Mouse (Mus musculus) liver, adult 2 months (tissue): ENCODE results near the gene Rassf5. TPM values are rescaled to one million over a fixed set of nuclear protein-coding genes. Genes with fewer than 3 reads are reported as not detected.

Experiments
- DNase-seq: peaks from one replicate; pipeline ENCODE4 v3.0.0-alpha.2; 2011; ENCODE audit warnings: low read depth, low spot score; ENCODE audit errors: extremely low read depth
- H3K27ac ChIP-seq: fragments of 200-500 bp; replicated peaks from 2 replicates; pipeline ENCODE4 v1.5.1; 2012; ENCODE audit warnings: low read depth, mild to moderate bottlenecking, control low read depth, inconsistent platforms, low read length; ENCODE audit not compliant: insufficient read depth
- H3K27me3 ChIP-seq: fragments of 200-500 bp; 2 replicates; pipeline ENCODE4 v1.6.1; 2012; ENCODE audit warnings: mild to moderate bottlenecking, moderate library complexity, low read length, inconsistent platforms; ENCODE audit not compliant: control insufficient read depth, insufficient read depth
- H3K36me3 ChIP-seq: fragments of 200-500 bp; 2 replicates; pipeline ENCODE4 v1.6.1; 2012; ENCODE audit warnings: low read length, inconsistent platforms; ENCODE audit not compliant: control insufficient read depth, insufficient read depth
- H3K4me1 ChIP-seq: fragments of 200-500 bp; 2 replicates; pipeline ENCODE4 v1.6.1; 2011; ENCODE audit warnings: low read length; ENCODE audit not compliant: control insufficient read depth, insufficient read depth
- H3K4me3 ChIP-seq: fragments of 200-500 bp; 2 replicates; pipeline ENCODE4 v1.5.1; 2011; ENCODE audit warnings: low read depth, mild to moderate bottlenecking, control low read depth, low read length, moderate library complexity; ENCODE audit not compliant: insufficient read depth
- H3K79me2 ChIP-seq: fragments of 200-500 bp; 2 replicates; pipeline ENCODE4 v1.6.1; 2012; ENCODE audit warnings: inconsistent platforms, mild to moderate bottlenecking, low read length, moderate library complexity; ENCODE audit not compliant: control insufficient read depth, insufficient read depth
- H3K9ac ChIP-seq: fragments of 200-500 bp; 2 replicates; pipeline ENCODE4 v1.6.1; 2012; ENCODE audit warnings: low read depth, mild to moderate bottlenecking, control low read depth, inconsistent platforms, low read length
- CTCF ChIP-seq: fragments of 200-500 bp; IDR thresholded peaks from 2 replicates; pipeline ENCODE4 v1.5.1; 2011; ENCODE audit warnings: low read depth, low read length, control low read depth
- POLR2A ChIP-seq: fragments of 200-500 bp; IDR thresholded peaks from 2 replicates; pipeline ENCODE4 v1.6.1; 2011; ENCODE audit warnings: low read length, control low read depth; ENCODE audit not compliant: insufficient read depth; ENCODE audit errors: extremely low read depth
- whole genome bisulfite sequencing: fragments of 180-500 bp; shearing (Covaris S2); methylation state at CpG from one replicate; pipeline ENCODE4 v1.1.7; 2018; 5-methylcytosine and 5-hydroxymethylcytosine counted together
- polyA plus RNA-seq: library from polyadenylated mRNA; depleted of rRNA; stranded (reverse); fragments of >200 nt; gene quantifications from 2 replicates; pipeline ENCODE4 v1.2.3, GENCODE M21; 2012
- total RNA-seq: library from RNA; depleted of rRNA; stranded (reverse); fragments of >200 nt; gene quantifications from 2 replicates; pipeline ENCODE4 v1.2.3, GENCODE M21; 2014

Rassf5 gene
- total and polyA plus RNA-seq, 2 experiments = 3.4 to 6.1 TPM

DNA sequence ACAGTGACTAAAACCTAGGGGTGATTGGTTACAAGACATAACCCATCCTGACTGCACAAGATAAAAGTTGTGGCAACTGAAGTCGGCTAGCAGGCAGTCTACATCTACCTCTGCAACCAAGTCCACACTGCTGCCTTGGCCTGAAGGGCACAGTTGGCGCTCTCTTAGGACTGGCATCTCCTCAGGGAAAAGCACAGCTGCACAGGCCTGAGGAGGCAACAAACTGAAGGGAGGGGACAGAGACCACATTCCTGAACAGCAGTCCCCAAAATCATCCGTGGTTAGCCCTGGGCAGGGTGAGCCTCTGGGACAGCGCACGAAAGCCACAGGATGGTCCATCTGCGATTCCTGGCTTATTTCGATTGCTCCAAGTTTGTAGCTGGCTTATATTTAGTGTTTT is 49.4 kb downstream of the Rassf5 start:
- DNase-seq = no peak
- TF ChIP-seq POLR2A (no peak), CTCF (no peak)
- no peak overlapping the region for H3K4me3 ChIP-seq
- H3K4me1 ChIP-seq = peaks cover 8% of the 10 kb centered on the region
- no peak overlapping the region for H3K27ac ChIP-seq
- H3K36me3 ChIP-seq = no peaks in the 10 kb centered on the region
- peaks cover 13% of the 10 kb centered on the region; the same call in 1 of the 2 replicates for H3K79me2 ChIP-seq
- WGBS = 75% methylated on average over 7 of the region's 7 CpGs
- no peak overlapping the region for H3K9ac ChIP-seq
- no peaks in the 10 kb centered on the region for H3K27me3 ChIP-seq

DNA sequence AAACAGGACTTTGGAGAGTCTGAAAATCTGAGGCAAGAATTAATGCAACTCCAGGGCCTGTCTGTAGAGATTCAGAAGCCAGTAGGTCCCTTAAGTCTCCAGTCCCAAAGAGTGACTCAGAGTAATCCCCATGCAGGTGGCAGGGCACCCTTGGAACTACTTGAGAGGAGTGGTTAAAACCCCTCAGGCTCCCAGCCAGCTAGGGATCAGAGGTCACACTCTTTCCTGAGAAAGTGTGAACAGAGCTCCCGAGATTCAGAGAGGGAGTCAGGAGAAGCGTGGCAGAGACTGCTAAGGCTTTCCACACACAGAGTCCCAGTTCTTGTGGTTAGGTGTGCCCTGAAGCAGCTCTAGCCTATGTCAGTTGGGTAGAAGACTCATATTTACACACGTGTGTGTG is 51.3 kb downstream of the Rassf5 start:
- Histone ChIP-seq H3K36me3 (no peaks in the 10 kb centered on the region), H3K4me3 (no peak overlapping the region), H3K4me1 (peaks cover 3% of the 10 kb centered on the region), H3K27ac (no peak overlapping the region), H3K9ac (no peak overlapping the region), H3K27me3 (no peaks in the 10 kb centered on the region), H3K79me2 (peaks cover 13% of the 10 kb centered on the region; the same call in 1 of the 2 replicates)
- no peak for TF ChIP-seq CTCF
- TF ChIP-seq POLR2A = no peak
- DNase-seq = no peak
- WGBS = 51% methylated on average over 3 of the region's 3 CpGs

- DNase-seq = peak; percentile 30
- Histone ChIP-seq H3K36me3 (no peaks in the 10 kb centered on the region), H3K27me3 (no peaks in the 10 kb centered on the region), H3K4me3 (no peak overlapping the region), H3K79me2 (peaks cover 4% of the 10 kb centered on the region; the same call in 1 of the 2 replicates), H3K4me1 (peaks cover 27% of the 10 kb centered on the region), H3K27ac (0 out of 2 replicates have a peak overlapping the region, but pooled peaks have one; percentile 9), H3K9ac (no peak overlapping the region)
- TF ChIP-seq POLR2A = no peak
- TF ChIP-seq CTCF = no peak
- WGBS = 92% methylated on average over 5 of the region's 5 CpGs
Observed at GRCm38 (mm10) chr1:131188655-131189054, 56.4 kb downstream of the Rassf5 start.

- Histone ChIP-seq H3K36me3 (no peaks in the 10 kb centered on the region), H3K4me1 (peaks cover 31% of the 10 kb centered on the region), H3K4me3 (no peak overlapping the region), H3K9ac (no peak overlapping the region), H3K27me3 (no peaks in the 10 kb centered on the region), H3K79me2 (no peaks in the 10 kb centered on the region; the same call in 1 of the 2 replicates), H3K27ac (no peak overlapping the region)
- no peak for DNase-seq
- TF ChIP-seq CTCF = no peak
- TF ChIP-seq POLR2A = no peak
- 92% methylated on average over 5 of the region's 5 CpGs for WGBS
Observed at GRCm38 (mm10) chr1:131187856-131188255, 57.2 kb downstream of the Rassf5 start.

- Histone ChIP-seq H3K4me1 (peaks cover 31% of the 10 kb centered on the region), H3K9ac (no peak overlapping the region), H3K27me3 (no peaks in the 10 kb centered on the region), H3K36me3 (no peaks in the 10 kb centered on the region), H3K79me2 (no peaks in the 10 kb centered on the region), H3K27ac (0 out of 2 replicates have a peak overlapping the region, but pooled peaks have one; percentile 2), H3K4me3 (no peak overlapping the region)
- DNase-seq = peak; percentile 35
- TF ChIP-seq POLR2A = no peak
- TF ChIP-seq CTCF = no peak
- 34% methylated on average over 6 of the region's 6 CpGs for WGBS
Observed at GRCm38 (mm10) chr1:131186995-131187394, 58.1 kb downstream of the Rassf5 start.

- TF ChIP-seq POLR2A (no peak), CTCF (no peak)
Observed at GRCm38 (mm10) chr1:131185821-131186506, 59.1 kb downstream of the Rassf5 start.

More at GRCm38 (mm10) chr1:131185821-131186506, 59.1 kb downstream of the Rassf5 start:
- peak; percentile 51 for DNase-seq
- no peaks in the 10 kb centered on the region for H3K79me2 ChIP-seq
- H3K27ac ChIP-seq = peak overlapping the region; percentile 83
- H3K4me1 ChIP-seq = peaks cover 31% of the 10 kb centered on the region
- H3K4me3 ChIP-seq = no peak overlapping the region
- H3K9ac ChIP-seq = no peak overlapping the region
- WGBS = 69% methylated on average over 13 of the region's 13 CpGs
- no peaks in the 10 kb centered on the region for H3K36me3 ChIP-seq
- no peaks in the 10 kb centered on the region for H3K27me3 ChIP-seq
